Mouse (Mus musculus): Measurements from ENCODE around the gene Wdr18.
A peak's percentile ranks its signal among the peaks of the same experiment; 100 is the strongest.

Gene Wdr18

GRCm38 (mm10) chr10:79927324-79928029, 32.5 kb upstream of the Wdr18 start:
- no peak for DNase-seq (ENCODE audit: low spot score)

- peak; percentile 59 for DNase-seq (ENCODE audit: low spot score)
These were observed 31.8 kb upstream of the Wdr18 start for GRCm38 (mm10) chr10:79928030-79928694.

DNA sequence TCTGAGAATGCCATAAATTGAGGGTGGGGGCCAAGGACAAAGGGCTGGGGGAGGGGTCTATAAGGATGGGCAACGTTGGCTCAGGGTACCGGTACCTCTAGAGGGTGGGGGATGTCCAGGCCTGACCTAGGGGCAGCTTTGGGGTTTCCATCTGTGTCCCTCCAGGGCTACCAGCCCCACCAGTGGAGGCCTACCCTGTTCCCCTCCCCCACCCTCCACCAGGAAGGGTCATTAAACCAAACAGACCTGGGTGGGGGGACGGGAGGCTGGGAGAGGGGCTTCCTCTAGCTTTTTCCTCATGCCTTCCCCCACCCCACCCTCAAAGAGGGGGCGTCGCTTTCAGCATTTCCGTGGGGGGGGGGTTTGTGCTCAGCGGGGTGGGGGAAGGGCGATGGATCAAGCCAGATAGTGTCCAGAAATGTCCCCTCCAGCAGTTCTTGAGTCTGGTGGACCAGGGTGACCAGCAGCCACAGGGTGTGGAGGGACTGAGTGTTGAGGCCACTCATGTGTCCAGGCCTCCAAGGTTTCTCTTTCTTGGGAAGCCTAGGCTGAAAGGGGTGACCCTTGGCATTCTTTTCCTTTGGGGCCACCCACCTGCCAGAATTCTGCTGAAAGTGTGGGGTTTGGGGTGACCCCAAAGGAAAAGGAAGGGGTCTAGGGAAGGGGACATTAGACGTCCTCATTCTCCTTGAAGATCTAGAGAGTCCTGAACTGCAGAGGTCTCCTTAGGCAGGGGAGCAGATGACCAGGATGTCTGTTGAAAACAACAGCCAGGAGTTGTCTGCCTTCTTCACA, 30.8 kb upstream of the Wdr18 start:
- no peak for DNase-seq (ENCODE audit: low spot score)

DNA sequence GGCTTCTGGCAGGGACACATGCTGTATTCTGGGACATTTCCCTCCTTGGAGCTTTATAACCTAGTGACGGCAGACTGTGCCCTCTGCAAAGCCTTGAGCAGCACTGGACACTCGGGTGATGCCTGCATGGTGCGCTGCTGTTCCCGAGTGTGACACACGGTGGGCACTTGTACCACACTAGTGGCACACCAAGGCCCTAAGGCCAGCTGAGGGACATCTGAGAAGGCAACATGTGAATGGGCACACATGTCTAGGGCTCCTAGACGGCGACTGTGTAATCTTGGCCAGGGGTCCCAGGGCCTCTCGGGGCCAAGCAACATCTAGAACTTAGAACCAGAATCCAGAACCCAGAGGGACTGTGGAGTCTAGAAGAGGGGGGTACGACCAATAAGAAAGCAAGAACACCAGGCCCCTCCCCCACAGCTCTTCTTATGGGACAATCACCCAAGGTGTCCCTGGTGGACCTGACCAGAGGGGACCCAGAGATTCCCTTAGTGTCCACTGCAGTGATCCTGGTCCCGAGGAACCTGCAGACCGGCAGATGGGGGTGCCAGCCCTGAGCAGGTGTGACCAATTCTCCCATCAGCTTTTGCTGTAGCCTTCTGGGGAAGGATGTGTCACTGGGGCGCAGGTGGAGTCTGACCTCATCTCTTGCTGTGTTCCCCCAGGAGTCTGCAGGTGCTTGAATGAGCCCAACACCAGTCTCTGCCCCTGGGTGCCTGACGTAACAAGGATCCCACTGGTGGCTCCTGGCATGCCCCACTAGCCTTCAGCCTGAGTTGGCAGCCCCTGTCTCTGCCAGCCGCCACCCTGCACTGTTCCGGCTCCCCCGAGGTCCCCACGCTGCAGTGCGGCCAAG, 29.8 kb upstream of the Wdr18 start:
- no peak for DNase-seq (ENCODE audit: low spot score)

DNA sequence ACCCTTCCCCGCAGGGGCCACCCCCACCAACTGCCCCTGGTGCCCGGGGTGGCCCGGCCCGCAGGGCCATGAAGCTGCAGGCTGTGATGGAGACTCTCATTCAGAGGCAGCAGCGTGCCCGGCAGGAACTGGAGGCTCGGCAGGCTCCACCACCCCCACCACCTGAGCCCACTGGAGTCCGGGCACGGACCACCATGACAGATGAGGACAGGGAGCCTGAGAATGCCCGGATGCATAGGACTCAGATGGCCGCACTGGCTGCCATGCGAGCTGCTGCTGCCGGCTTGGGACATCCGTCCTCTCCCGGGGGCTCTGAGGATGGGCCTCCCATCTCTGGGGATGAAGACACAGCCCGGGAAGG, 29.1 kb upstream of the Wdr18 start:
- DNase-seq (ENCODE audit: low spot score), result no peak

GRCm38 (mm10) chr10:79931797-79932196, 28.2 kb upstream of the Wdr18 start:
- DNase-seq (ENCODE audit: low spot score), result no peak

GRCm38 (mm10) chr10:79932736-79933135, 27.2 kb upstream of the Wdr18 start:
- no peak for DNase-seq (ENCODE audit: low spot score)

DNA sequence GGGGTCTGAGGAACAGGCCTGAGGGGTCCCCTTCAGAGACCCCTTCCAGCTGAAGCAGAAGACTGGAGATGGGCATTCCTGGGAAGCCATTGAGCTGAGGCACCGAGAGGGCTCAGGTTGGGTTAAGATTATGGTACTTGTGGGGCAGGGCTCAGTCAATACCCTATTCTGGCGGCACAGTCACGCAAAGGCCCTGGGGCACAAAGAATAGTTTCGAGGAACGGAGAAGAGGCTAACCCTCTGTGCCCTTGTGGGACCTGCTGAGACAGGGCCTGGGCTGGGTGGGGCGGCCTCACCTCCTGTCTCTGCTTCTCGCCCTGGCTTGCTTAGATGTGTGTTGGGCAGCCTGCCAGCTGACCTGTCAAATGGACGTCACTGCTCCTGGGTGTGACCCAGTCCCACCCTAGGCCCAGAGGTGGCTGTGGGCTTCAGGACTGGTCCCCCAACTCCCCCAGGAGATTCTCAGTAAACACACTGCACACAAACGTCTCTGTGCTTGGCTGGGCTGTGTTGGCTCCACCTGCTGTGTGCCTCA, 26.7 kb upstream of the Wdr18 start:
- DNase-seq (ENCODE audit: low spot score), result no peak

- no peak for DNase-seq (ENCODE audit: low spot score)
These were observed 26.1 kb upstream of the Wdr18 start for GRCm38 (mm10) chr10:79933861-79934260.

GRCm38 (mm10) chr10:79934272-79934721, 25.7 kb upstream of the Wdr18 start:
- peak; percentile 71 for DNase-seq (ENCODE audit: low spot score)

GRCm38 (mm10) chr10:79934794-79935569, 25.0 kb upstream of the Wdr18 start:
- DNase-seq (ENCODE audit: low spot score), result no peak

DNA sequence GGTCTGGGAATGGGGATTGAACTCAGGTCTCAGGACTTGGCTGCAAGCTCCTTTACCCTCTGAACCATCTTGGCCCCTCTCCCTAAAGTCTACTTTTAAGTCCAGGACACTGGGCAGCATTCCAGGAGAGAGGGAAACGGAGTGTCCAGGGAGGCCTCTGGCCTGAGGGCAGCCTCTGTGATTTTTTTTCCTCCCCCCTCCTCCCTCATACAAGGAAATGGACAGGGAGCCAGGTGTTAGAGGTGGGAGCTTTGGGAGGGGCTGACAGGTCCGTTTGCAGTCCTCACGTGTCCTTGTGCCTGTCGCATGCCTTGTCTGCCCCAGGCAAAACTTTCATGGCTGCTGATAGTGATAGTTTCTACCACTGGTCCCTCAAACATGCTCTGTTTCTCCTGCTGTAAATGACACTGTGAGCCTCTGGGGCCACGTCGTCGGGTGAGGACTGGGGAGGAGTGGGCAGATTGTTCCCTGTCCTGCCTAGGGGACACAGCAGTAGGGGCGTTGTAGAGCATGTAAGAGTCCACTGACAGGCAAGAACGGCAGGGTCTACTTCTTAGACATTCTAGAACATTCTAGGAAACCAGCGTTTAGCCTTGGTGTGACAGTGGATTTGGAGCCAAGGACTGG, 23.6 kb upstream of the Wdr18 start:
- no peak for DNase-seq (ENCODE audit: low spot score)

DNA sequence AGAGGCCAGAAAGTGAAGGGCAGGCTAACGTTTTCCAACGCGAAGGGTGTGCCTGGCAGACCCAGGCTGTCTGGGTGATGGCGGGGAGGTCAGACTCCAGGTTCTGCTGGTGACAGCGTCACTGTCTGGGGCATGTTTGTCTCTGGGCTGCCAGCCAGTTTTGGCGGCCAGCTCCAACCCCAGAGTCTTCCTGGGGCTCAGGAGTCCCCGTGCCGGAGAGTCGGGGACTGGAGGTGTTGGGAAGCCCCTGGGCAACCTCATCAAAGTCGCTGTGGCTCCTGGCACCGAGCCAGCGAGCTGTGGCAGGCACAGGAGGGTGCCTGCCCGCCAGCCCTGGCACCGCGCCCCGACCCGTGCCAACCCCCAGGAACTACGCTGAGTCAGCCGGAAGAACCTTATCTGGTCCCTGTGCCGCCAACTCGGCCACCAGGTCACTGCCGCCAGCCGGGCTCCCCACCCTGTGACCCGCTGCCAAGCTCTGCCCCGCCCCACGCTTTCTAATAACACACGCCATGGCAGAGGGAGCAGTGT, 23.0 kb upstream of the Wdr18 start:
- DNase-seq (ENCODE audit: low spot score), result peak; percentile 73

GRCm38 (mm10) chr10:79937775-79938526, 22.0 kb upstream of the Wdr18 start:
- DNase-seq (ENCODE audit: low spot score), result no peak

- no peak for DNase-seq (ENCODE audit: low spot score)
These were observed 19.2 kb upstream of the Wdr18 start for GRCm38 (mm10) chr10:79940749-79941148.

GRCm38 (mm10) chr10:79942988-79943387, 17.0 kb upstream of the Wdr18 start:
- DNase-seq (ENCODE audit: low spot score), result no peak

- no peak for DNase-seq (ENCODE audit: low spot score)
These were observed 16.5 kb upstream of the Wdr18 start for GRCm38 (mm10) chr10:79943471-79943901.

DNA sequence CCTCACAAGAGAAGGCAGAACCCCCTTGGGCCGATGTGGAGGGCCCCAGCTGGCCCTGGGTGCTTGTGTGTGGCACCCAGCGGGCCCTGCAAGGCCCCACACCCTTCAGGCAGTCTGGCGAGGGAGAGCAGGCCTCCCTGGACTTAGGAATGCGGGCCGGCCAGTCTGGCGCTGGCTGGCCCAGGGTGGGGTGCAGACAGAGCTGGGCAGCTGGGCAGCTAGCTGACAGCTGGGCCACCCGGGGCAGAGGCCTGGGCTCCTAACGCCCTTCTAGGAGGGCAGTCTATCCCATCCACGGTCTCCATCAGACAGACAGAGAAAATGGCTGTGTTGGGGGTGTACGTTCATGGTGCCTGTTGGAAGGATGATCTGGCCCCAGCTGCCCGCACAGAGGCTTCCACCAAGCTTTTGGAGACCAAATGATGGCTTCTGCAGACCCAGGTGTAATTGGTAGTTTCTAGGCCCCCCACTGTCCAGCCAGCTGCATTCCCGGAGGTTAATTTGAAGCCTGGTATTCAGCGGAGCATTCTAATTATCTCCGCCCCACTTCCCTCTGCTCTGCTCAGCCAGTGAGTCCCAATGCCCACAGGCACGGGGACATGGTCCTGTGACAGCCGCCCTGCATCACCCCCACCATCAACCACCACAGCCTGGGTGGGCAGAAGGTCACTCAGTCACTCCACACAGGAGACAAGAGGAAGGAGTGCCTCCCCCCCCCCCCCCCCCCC, 14.3 kb upstream of the Wdr18 start:
- DNase-seq (ENCODE audit: low spot score), result no peak

Data from ovary, adult 18-20 months (tissue).